Mouse (Mus musculus) left cerebral cortex, adult 18-20 months (tissue): ENCODE results near the gene Thsd7b. TPM values are rescaled to one million over a fixed set of nuclear protein-coding genes. Genes with fewer than 3 reads are reported as not detected.
"Not testable (repeated sequence)": the region's sequence is repeated elsewhere in the genome, so short reads cannot be mapped to it uniquely, and the experiment has no call there.

Source experiments
- DNase-seq, 2 experiments: peaks; one replicate each; pipeline ENCODE4 v3.0.0; 2021 to 2022; ENCODE audit warnings: low spot score in 2 of 2, mixed read lengths in 1 of 2
- total RNA-seq, 2 experiments: library from RNA; stranded (reverse); gene quantifications; 2 replicates each; pipeline ENCODE4 v1.2.3; 2021

The Thsd7b gene
- total RNA-seq, 2 experiments from 2014 or later: 3.8 to 7.5 TPM

DNA sequence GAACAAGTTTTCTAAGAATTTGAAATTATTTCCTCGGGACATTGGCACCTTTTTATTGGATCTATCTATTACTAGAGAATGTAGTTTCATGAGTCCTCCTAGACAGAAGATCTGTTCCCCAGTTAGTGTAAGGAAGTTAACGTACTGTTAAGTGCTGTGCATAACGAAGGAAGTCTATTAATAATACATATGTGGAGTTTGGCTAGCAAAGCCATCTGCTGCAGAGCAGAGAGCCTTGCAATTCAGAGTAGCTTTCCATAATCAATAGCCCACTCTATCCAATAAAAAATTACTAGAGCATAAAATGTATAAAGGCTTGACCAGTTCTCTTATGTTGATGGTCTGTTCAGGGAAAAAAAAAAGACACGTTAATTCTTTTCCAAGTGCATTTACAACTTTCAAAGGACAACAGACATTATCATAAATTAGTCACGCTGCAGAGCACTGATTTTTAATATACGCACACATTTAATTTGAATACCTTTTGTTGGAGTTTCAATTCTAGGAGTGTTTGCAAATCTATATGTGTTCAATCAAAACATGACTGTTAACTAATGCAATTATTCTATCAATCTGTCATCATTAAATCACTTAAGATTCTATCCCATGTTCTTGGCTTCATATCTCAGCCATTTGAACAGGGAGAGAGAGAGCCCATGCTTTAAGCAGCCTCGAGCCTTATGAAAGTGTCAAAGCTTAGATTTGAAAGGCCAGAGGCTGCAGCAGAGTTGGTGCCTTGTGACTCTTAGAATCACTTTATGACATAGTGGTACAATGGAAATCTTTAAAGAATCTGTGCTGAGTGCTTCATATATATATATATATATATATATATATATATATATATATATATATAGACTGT lies 346.6 kb downstream of the Thsd7b start:
- DNase-seq: no peak

DNA sequence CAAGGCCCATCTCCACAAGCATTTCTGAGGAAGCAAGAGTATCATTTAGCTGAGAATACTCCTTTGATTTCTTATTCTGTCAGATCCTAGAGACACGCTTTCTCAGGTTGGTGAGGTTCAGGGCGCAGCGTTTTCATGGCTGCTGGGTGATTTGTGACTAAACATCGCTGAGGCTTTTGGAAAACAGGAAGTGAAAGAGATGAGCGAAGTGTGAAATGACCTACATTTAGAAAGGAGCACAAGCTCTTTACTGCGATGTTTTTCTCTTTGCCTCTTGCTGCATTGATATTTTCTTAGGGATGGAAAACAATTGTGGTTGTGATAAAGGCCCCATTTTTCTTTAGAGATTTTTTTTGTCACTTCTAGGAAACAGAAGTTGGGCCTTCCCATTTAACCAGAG lies 351.4 kb downstream of the Thsd7b start:
- DNase-seq: no peak

DNA sequence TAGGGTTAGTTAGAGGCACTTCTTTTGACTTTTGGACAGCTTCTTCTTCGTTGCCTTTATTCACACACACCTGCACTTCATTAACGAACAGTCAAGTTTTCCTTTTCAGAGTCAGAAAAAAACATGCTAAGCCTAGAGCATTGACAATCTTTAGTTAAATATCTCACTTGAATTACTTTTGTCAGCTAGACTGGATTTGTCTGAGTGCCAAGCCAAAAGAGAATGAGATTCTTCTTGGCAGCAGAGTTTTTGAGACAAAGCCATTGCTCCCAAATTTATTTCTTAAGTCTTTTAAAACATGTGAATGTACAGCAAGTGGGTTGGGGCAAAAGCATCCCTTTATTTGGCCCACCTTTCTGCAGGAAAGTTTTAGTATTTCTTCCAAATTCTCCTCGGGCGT lies 362.0 kb downstream of the Thsd7b start:
- no peak for DNase-seq

DNA sequence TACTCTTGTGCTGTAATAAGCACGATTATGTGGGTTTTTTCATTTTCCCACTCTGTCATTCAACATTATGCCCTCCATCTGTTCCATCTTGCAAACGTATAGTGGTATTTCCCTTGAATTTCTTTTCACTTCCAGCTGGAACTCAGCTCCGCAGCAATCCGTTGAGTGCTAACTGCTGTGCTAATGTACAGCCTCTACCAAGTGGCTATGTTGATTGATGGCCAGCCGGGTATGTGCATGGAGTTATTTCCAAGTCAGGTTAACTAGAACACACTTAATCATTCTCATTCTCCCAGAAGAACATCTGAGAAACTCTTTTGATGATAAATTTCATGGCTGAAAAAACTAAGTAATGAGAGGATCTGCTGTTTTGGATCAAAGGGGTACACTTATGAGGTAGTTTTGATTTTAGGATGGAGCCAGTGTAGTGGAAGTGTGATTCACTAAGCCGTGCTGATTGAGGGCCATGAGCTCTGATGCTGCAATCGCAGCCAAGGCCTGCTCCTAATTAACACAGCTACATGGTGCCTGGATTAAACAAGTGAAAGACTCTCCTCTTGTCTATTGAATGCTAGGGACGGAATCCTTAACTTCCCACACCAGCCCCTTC lies 371.3 kb downstream of the Thsd7b start:
- no peak for DNase-seq

DNA sequence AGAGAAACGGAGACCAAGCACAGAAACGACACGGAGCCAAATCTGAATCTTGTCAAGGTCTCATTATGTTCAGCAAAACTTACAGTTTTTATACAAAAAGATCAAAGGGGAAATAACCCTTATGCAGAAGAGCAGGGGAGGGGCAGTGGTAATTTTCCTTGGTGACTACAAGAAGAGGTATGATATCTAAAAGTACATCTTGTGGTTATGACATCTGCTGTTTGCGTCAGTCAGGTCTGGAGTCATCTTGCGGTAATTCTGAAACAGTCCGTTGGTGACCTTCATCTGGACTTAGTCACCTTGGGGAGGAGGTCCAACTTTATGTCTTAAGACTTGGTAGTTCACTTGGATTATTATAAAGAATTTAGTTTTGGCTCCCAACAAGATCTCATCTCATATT lies 378.3 kb downstream of the Thsd7b start:
- DNase-seq: not testable (repeated sequence)

DNA sequence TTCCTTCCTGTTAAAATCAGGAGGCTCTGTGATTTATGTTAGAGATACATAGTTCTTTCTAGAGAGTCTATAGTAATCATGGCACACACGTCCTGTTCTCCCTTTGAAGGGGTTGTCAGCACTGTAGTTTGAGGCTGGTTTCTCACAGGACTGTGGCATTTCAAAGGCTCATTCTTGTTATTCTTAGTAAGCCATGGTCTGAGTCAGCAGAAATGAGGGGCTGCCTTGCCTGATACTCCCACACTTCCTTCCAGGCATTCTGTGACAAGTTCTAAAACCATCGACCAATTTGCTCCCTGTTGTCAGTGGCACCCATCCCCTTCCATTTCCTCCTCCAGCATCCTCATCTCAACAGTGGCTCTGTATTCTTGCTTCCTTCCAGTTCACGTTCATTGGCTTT lies 384.9 kb downstream of the Thsd7b start:
- DNase-seq: peak in 1 of 2 experiments; percentile 14

DNA sequence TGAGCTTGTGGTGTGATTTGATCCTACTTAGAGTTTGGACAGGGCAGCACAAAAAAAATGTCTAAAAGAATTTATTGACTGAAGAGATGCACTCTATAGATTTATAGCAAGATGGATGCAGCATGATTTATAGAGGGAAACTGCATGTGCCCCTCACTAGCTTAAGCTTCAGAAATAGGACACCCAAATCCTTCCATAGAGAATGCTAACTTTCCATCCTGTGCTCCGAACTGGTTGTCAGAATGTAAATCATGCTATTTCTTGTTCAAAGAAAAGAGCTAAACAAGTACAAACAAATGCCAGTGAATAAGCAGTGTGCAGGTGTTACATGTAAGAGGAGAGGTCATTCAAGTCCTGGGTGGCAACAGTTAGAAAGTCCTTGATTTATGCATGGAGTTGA lies 402.8 kb downstream of the Thsd7b start:
- DNase-seq: no peak

DNA sequence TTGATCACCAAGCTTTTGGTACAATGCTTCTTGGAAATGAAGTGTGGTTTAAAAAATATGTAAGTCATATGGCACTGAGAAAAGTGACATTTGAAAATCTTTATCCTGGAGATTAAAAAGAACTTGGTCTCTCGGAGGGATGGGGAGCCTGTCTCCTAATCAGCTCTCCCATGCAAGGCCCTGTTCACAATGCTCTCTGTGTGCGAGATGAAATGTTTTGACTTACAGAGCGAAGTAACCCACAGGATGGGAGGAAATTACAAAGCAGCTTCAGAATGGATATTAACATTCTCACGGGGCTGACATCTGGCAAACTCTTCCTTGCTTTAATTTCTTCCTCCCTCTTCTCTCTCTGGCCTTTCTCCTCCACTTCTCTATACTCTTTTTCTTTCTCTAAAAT lies 405.7 kb downstream of the Thsd7b start:
- no peak for DNase-seq

DNA sequence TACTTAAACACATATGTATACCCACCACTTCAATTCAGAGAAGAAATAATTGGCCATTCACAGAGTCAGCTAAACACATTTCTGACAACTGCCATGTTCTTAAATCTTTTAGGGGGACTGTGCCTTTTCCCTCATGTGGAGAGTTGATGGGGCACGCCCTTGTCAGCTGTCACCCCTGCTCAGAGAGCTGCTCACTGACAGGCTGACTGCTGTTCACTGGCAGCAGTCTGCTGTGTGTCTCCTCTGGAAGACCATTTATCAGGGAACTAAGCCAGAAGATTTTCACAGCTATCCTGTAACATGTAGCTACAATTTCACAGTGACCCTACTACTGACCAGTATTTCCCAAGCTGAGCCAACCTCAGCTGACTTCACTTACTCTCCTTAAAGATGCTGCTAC lies 432.6 kb downstream of the Thsd7b start:
- no peak for DNase-seq

DNA sequence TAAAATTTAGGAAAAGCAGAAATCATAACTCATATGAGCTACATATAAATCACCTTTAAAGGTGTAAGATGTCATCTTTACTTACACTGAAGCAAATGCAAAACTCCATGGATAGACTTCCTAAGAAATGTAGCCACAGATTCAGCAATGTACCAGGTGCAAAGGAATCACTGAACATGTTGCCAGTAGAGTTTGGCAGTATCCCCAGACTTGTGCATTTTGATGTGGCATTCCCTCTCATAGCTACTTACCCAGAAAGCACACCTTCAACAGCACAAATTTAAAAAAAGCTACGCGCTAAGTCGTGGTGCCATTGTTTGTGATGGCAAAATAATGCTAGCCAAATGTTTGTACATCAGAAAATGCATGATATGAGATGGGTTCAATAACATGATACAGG lies 439.6 kb downstream of the Thsd7b start:
- DNase-seq: peak; percentile 29 to 34

DNA sequence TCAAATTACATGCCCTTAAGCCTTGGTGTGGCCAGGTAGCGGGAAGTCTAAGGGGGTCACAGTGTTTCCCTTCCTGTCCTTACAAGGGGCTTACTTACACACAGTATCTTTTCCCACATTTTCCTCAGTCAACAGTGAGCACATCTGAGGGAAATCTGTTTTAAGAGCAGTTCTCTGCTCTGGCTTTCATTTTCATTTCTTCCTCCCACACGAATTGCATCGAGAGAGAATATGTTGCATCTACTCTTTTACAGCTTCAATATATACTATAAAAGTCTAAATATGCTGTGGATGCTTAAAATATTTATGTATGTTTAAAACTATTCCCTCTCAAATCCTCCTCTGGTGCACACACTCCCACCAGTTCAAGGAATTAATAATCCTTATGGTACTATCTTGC lies 440.5 kb downstream of the Thsd7b start:
- no peak for DNase-seq

DNA sequence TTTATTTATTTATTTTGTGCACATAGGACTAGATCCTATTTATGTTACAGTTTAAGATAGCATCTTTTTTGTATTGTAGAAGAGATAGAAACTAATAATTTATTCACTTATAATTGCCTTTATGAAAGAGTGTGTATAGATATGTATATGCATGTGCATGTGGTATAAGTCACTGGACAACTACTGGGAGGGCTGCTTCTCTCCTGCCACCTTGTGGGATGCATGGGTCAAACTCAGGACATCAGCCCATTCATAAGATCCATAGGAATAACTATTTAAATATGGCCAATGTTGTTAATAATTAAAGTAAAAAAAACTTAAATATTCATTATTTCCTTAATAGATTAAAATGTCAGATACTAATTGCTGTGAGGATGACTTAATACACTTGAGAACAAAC lies 446.5 kb downstream of the Thsd7b start:
- no peak for DNase-seq

DNA sequence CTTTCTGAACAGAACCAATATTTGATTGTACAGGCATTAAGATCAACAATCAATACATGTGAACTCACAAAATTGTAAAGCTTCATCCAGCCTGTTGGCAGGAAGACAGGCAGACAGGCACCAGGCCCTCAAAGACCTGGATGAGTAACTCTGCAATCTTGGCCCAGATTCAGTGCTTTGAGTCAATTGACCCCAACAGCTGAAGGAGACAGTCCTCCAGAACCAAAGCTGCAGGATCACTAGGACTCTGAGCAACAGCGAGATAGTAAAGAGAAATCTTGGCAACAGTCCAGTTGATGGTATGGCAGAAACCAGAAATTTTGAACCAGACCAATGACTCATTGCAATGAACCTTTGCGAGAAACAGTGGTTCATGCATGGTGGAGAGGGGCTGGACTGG lies 458.9 kb downstream of the Thsd7b start:
- DNase-seq: no peak

DNA sequence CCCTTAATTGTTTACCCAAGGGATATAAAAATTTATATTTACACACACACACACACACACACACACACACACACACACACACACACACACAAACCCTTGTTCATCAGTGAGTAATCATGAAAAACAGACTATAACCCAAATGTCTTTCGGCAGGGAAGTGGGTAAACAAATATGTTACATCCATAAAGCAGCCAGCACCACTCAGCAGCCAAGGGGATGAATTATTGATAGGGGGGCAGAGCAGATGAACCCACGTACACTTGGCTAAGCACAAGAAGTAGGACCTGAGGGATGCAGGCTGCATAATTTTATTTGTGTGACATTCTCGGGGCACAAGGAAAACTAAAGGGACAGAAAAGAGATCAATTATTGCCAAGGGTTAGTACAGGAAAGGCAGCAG lies 474.5 kb downstream of the Thsd7b start:
- no peak for DNase-seq

DNA sequence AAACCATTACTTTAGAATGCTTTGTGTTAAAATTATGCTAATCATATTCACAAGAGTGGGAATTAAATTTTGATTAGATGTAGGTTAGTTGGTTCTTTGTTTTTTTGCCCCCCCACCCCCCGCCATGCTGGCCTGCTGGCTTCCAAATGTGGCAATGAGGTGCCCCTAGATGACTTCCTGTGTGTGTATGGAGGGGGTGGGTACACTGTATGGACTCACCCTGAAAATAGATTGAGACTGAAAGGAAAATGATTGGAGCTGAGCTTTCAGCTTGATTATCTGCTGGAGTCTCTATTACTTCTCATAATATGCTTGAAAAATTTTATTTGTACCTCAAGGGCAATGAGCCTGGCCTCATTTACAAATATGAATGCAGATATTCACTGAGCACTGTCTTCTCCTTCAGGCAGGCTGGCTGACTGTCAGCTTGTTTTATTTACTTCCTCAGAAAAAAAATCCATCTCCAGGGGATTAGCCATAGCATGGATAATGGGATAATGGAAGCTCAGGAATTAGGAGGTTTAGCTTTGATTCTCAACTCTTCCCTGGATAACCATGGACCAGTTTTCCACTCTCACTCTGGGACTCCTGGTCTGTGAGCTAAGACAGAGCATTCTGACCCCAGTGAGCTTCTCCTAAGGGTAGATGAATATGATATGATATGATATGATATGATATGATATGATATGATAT lies 483.6 kb downstream of the Thsd7b start:
- no peak for DNase-seq

DNA sequence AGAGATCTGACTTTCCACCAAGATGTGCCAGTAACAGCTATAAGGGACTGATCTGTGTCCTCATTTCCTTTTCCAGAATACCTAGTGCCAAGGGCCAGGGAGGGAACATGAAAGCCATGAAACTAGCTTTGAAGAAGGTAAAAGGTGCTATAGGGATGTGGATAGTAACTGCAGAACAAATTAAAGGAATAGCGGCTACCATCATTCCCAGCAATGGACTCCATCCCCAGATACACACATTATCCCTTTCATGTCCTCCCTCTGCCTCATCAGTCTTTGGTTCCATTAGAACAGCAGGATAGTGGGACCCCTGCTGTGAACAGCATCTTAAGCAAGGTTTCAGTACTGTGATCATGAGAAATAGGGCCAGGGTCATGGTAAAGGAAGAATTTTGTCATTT lies 485.9 kb downstream of the Thsd7b start:
- no peak for DNase-seq

DNA sequence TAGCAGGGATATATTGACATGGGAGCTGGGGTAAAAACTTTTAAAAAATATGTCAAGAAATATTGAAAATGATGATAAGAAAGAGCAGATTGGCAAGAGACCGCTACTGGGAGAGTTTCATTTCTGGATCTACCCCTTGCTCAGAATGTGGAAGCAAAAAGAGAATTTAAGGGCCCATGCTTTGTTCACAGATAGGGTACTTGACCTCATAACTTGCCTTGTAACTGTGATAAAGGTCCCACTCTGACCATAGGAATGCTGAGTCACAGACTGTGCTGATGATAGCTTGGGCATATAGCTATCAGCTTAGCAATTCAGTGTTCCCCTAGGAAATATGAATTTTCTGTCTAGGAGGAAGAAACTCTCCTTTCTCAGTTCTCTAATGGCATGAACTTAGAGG lies 488.1 kb downstream of the Thsd7b start:
- DNase-seq: no peak

DNA sequence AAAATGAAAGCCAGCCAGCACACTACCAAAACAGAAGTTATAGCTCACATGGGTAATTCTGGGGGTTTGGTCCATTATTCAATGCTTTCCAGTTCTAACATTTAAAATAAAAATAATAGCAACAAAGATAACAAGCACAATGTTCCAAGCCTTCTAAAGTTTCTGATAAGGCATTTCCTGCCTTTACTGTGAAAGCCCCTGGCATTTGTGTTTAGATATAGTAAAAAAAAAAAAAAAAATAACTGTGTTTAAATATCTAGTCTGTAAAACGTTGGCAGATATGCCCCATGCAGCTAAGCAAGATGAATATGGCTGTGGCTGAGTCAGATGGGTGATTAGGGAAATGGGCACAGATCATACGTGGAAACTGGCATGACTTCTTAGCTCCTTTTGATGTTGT lies 491.6 kb downstream of the Thsd7b start:
- no peak for DNase-seq

DNA sequence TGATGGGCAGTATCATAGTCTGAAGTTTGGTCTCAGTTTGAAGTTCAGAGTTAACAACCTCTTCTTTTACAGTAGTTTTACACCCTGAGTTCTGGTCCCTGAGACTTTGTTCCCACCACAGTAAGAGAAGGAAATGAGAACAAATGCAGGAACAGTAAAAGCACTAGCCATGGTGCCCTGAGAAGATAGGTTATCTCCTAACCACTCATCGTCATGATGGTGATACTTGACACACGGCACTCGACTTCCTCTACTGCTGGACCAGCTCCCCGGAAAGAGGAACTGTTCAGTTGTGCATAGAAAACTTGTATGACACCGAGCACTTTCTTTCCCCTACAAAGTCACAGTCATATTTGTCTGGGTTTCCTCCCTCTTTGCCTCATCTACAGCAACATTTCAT lies 504.0 kb downstream of the Thsd7b start:
- DNase-seq: no peak

DNA sequence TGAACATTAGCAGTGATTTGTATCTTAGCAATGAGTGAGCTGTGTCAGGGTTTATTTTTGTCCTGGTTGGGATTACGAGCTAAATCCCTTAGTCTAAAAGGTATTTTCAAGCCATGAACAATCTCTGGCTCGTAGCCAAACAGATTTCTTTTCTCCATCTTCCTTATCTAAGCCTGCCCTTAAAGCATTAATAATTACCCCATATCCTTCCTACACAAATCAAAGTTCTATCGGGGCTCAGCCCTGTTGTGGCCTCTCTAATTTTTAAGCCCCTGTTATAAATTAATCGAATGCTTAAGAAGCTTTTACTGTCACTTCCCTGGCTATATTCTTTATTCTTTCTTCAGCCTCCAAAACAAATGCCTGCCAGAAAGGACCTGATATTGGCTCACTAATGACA lies 506.4 kb downstream of the Thsd7b start:
- no peak for DNase-seq

DNA sequence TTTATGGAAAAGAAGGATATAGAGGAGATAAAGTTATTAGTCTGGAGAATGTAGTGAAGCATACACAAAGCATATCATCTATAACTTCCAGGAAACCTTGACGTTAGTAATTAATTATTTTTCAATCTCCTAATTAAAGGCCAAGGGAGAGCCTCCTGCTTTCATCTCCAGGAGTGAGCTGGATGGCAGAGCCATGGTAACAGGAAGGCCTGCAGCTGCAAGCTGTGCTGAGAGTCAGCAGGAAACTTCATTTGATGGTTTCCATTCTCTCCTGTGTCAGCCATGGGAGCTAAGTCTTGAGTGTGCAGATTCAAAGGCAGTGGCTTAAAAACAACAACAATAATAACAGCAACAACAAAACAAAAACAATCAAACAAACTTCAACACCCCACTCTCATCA lies 507.5 kb downstream of the Thsd7b start:
- no peak for DNase-seq

DNA sequence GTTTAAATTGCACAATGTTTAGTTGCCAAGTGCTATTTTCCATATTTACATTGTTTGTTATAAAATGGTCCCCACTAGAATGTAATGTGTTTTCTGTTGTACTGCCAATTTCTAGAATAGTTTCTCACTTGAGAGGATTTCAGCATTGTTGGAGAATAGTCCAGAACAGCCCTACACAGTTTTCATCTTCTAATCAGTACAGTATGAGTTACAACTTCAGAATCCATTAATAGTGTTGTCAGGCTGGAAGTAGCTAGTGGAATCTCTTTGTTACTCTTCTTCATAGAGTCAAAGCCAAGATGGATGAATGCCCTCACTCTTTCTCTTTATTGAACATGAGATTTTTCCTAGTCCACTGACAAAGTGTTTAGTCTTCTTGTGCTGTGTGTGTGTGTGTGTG lies 525.4 kb downstream of the Thsd7b start:
- no peak for DNase-seq
